Mouse (Mus musculus) liver, postnatal 0 days (tissue): ENCODE measurements around the gene Rgs14. TPM values are rescaled to one million over a fixed set of nuclear protein-coding genes. Genes with fewer than 3 reads are reported as not detected.

Experiments used
- ATAC-seq: fragments of 200-750 bp; cut with Nextera tagmentation; 2 replicates; pipeline ENCODE4 v1.8.0; 2017; ENCODE audit warnings: mild to moderate bottlenecking, moderate library complexity
- DNase-seq: peaks from one replicate; pipeline ENCODE4 v3.0.0-alpha.2; 2016
- H3K27ac ChIP-seq: fragments of 300-500 bp; sonication (generic); 2 replicates; pipeline ENCODE4 v1.5.1; 2014; ENCODE audit warnings: antibody characterized with exemption, moderate library complexity, mild to moderate bottlenecking, low read depth
- H3K27me3 ChIP-seq: fragments of 300-500 bp; sonication (generic); 2 replicates; pipeline ENCODE4 v1.6.1; 2014; ENCODE audit warnings: low read length, control low read depth, mixed read lengths; ENCODE audit not compliant: insufficient read depth
- H3K36me3 ChIP-seq: fragments of 300-500 bp; sonication (generic); replicated peaks from 2 replicates; pipeline ENCODE4 v1.6.1; 2014; ENCODE audit warnings: mild to moderate bottlenecking, control low read depth, low read length, moderate library complexity, mixed read lengths; ENCODE audit not compliant: insufficient read depth
- H3K4me1 ChIP-seq: fragments of 300-500 bp; sonication (generic); 2 replicates; pipeline ENCODE4 v1.6.1; 2014; ENCODE audit warnings: antibody characterized with exemption, mild to moderate bottlenecking, control low read depth; ENCODE audit not compliant: insufficient read depth
- H3K4me2 ChIP-seq: fragments of 300-500 bp; sonication (generic); 2 replicates; pipeline ENCODE4 v1.6.1; 2014; ENCODE audit warnings: low read depth, mild to moderate bottlenecking, low read length, moderate library complexity, mixed read lengths
- H3K4me3 ChIP-seq: fragments of 300-500 bp; sonication (generic); 2 replicates; pipeline ENCODE4 v1.5.1; 2014; ENCODE audit warnings: low read depth, low read length
- H3K9ac ChIP-seq: fragments of 300-500 bp; sonication (generic); replicated peaks from 2 replicates; pipeline ENCODE4 v1.6.1; 2014; ENCODE audit warnings: mild to moderate bottlenecking, moderate library complexity
- H3K9me3 ChIP-seq: fragments of 300-500 bp; sonication (generic); 2 replicates; pipeline ENCODE4 v1.6.1; 2016; ENCODE audit warnings: mild to moderate bottlenecking, control low read depth, low read length, mixed read lengths
- CTCF ChIP-seq: sonication (generic); IDR thresholded peaks from 2 replicates; pipeline ENCODE4 v1.5.1; 2016; ENCODE audit warnings: antibody characterized with exemption, low read depth
- EP300 ChIP-seq: IDR thresholded peaks from 2 replicates; pipeline ENCODE4 v1.6.1; 2016; ENCODE audit warnings: antibody characterized with exemption, low read depth, mild to moderate bottlenecking
- WGBS: fragments of 180-500 bp; shearing (Covaris S2); extraction: QIAGEN DNeasy Blood & Tissue Kit; methylation state at CpG from one replicate; pipeline ENCODE4 v1.1.7; 2014; ENCODE audit not compliant: insufficient replicate concordance; 5-methylcytosine and 5-hydroxymethylcytosine counted together
- polyA plus RNA-seq: library from polyadenylated mRNA; unstranded; fragments of >200 nt; fragmentation: Nextera tagmentation; extraction: Ambion mirVana; gene quantifications from 2 replicates; pipeline ENCODE4 v1.2.1, GENCODE M21; 2015

Rgs14 gene
- polyA plus RNA-seq, 1 experiment from 2014 or later, result 3.1 TPM

DNA sequence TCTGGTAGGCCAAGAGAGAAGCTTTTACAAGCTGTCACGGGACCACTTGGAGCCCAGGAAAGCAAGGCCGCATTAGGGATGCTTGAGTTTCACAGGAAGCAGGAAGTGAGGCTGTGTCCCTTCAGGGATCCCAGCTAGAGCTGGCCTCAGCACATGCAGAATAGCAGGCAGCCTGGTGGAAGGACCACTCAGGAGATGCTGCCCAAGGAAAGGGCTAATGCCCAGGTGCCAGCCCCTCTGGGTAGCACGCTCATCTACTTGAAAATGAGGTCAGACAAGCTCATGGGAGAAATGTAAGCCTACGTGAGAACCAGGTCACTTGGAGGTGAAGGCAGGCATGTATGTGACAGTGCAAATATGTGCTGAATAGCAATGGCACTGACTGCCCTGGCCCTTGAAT lies 42.4 kb upstream of the Rgs14 start:
- Histone ChIP-seq H3K9ac (no peak overlapping the region), H3K36me3 (peaks cover 37% of the 10 kb centered on the region), H3K27me3 (no peaks in the 10 kb centered on the region), H3K4me1 (peaks cover 44% of the 10 kb centered on the region), H3K4me2 (peak overlapping the region; percentile 94), H3K9me3 (no peaks in the 10 kb centered on the region), H3K4me3 (peak overlapping the region; percentile 77; the same call in 1 of the 2 replicates), H3K27ac (no peak overlapping the region)
- ATAC-seq (no peak), DNase-seq (no peak)
- WGBS, result 62% methylated on average over 4 of the region's 4 CpGs
- TF ChIP-seq EP300 (no peak), CTCF (no peak)

DNA sequence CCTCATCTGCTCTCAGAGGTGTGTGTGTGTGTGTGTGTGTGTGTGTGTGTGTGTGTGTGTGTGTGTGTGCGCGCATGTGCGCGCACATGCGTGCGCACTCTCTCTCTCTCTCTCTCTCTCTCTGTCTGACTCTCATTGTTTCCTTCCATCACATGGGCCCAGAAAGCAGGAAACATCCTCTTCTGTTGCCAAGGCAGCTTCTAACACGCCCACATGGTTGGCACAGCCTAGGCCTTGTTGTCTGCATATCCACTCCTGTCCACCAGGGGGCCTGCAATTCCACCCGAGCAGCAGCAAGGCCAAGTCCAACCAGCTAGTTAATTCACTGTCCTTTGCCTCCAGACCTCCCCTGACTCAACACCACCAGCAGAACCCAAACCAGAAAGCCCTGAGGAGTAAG lies 41.9 kb upstream of the Rgs14 start:
- peak; percentile 28 for ATAC-seq
- DNase-seq, result peak; percentile 92
- TF ChIP-seq EP300, result no peak
- peak; percentile 99 for TF ChIP-seq CTCF
- H3K27ac ChIP-seq, result no peak overlapping the region
- H3K4me2 ChIP-seq, result peak overlapping the region; percentile 94
- H3K9ac ChIP-seq, result peak overlapping the region; percentile 87
- H3K27me3 ChIP-seq, result no peaks in the 10 kb centered on the region
- H3K9me3 ChIP-seq, result no peaks in the 10 kb centered on the region
- WGBS, result 36% methylated on average over 7 of the region's 8 CpGs
- peak overlapping the region; percentile 77 for H3K4me3 ChIP-seq
- peaks cover 44% of the 10 kb centered on the region for H3K4me1 ChIP-seq
- peaks cover 37% of the 10 kb centered on the region for H3K36me3 ChIP-seq

GRCm38 (mm10) chr13:55328171-55328570 lies 41.4 kb upstream of the Rgs14 start:
- Histone ChIP-seq H3K4me2 (peak overlapping the region; percentile 94), H3K9ac (peak overlapping the region; percentile 87), H3K4me3 (peak overlapping the region; percentile 77), H3K27me3 (no peaks in the 10 kb centered on the region), H3K9me3 (no peaks in the 10 kb centered on the region), H3K27ac (no peak overlapping the region), H3K4me1 (peaks cover 38% of the 10 kb centered on the region), H3K36me3 (peaks cover 35% of the 10 kb centered on the region)
- WGBS, result 74% methylated on average over 6 of the region's 6 CpGs
- no peak for TF ChIP-seq EP300
- TF ChIP-seq CTCF, result no peak
- ATAC-seq (no peak), DNase-seq (peak; percentile 21)

DNA sequence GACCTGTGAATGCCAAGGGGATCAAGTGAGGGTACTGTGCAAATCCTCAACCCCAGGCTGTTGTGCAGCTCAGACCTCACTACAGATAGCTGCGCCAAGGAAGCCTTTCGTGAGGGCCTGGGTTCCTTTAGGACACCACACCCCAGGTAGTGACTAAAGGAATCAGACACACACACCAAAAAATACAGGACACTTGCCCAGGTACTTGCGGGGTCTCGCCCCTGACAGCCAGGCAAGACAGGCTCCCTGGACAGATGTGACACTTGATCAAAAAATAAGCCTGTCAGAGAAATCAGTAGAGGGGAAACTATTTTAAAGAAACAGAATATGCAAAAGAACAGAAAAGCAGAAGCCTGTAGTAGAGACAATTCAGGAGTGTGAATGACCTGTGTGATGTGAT lies 40.9 kb upstream of the Rgs14 start:
- DNase-seq, result peak; percentile 18
- no peak for ATAC-seq
- 80% methylated on average over 4 of the region's 4 CpGs for WGBS
- peaks cover 34% of the 10 kb centered on the region for H3K4me1 ChIP-seq
- H3K36me3 ChIP-seq, result peaks cover 30% of the 10 kb centered on the region
- TF ChIP-seq EP300 (no peak), CTCF (no peak)
- no peaks in the 10 kb centered on the region for H3K27me3 ChIP-seq
- peak overlapping the region; percentile 94 for H3K4me2 ChIP-seq
- H3K9me3 ChIP-seq, result no peaks in the 10 kb centered on the region
- peak overlapping the region; percentile 87 for H3K9ac ChIP-seq
- H3K4me3 ChIP-seq, result peak overlapping the region; percentile 77
- no peak overlapping the region for H3K27ac ChIP-seq

DNA sequence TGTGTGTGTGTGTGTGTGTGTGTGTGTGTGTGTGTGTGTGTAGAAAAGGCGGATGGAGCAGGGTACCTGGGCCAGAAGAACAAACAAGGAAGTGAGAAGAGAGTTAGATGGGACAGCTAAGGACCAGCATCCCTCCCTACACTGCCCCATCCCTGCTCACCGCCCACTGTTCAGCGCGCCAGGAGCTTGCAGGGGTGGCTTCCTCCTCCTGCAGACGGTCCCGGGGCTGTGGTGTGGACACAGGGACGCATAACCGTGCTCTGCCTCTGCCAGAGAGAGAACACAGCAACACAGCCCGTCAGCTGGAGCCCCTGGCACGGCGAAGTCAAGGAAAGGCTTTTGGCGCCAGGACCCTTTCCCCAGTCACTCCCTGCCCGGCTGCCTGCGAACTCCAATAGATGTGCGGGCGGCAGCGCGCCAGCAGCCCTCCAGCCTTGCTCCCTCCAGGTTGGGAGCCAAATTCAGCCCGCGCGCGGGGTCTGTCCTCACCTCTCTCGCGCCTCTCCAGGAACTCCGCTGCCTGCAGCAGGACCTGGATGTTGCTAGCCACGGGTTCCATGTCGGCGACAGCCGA lies 40.3 kb upstream of the Rgs14 start:
- Histone ChIP-seq H3K4me2 (peak overlapping the region; percentile 94), H3K27me3 (no peaks in the 10 kb centered on the region), H3K4me3 (peak overlapping the region; percentile 77), H3K9me3 (no peaks in the 10 kb centered on the region), H3K27ac (peak overlapping the region; percentile 87), H3K9ac (peak overlapping the region; percentile 87), H3K4me1 (peaks cover 31% of the 10 kb centered on the region), H3K36me3 (peaks cover 25% of the 10 kb centered on the region)
- TF ChIP-seq EP300, result no peak
- TF ChIP-seq CTCF, result no peak
- under 1% methylated on average over 24 of the region's 29 CpGs for WGBS
- peak; percentile 24 for ATAC-seq
- no peak for DNase-seq

DNA sequence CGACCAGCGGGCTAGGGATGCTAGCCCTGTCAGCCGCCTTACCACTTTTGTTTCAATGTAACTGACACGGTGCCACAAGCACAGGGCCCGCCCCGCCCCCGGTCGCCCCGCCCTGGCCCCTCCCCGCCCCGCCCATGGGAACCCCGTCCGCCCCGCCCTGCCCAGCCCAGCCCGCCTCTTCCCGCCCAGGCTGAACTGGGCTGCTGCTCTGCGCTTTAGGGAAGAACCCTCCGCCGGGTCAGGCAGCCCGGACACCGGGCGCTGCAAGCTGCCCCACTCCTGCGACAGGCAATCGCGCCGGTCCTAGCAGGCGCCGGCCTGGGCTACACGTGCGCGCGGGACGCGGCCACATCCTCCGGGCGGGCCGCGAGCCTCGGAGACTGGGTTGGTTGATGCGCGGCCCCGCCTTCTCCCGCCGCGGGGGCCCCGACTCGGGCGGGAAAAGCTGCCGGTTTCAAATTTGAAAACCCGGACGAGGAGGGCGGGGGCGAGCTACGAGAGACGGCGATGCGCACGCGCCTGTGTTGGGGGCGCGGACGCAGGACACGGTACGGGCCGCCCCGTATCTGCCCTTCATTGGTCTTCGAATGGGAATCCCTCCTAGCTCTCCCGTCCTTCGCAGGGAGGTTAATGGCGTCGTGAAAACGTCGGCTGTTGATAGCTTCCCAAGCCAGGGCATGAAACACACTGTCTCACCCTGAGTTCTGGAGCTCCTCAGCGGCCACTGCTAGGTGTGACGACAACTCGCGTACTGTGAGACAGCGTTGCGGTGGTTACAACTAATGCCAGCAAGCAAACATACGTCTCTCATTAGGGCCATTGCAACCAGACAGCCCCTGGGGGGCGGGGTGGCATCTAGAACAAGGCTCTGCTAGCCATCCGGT lies 39.6 kb upstream of the Rgs14 start, which contains the start of gene Mxd3:
Gene Mxd3 (minus strand): TSS at position 141 of the 884 bp plus-strand sequence.
- H3K36me3 ChIP-seq, result peaks cover 20% of the 10 kb centered on the region
- 4% methylated on average over 73 of the region's 82 CpGs for WGBS
- peak within 1 kb of the TSS; percentile 87 for H3K9ac ChIP-seq
- H3K4me1 ChIP-seq, result peaks cover 30% of the 10 kb centered on the region
- no peaks in the 10 kb centered on the region for H3K9me3 ChIP-seq
- peak within 1 kb of the TSS; percentile 87 for H3K27ac ChIP-seq
- no peaks in the 10 kb centered on the region for H3K27me3 ChIP-seq
- peak; percentile 88 for ATAC-seq
- H3K4me2 ChIP-seq, result peak within 1 kb of the TSS; percentile 94
- peak within 1 kb of the TSS; percentile 77 for H3K4me3 ChIP-seq
- peak; percentile 94 for DNase-seq
- TF ChIP-seq CTCF (no peak), EP300 (no peak)
